Mouse (Mus musculus): ENCODE measurements around the gene Wipi2. TPM values are rescaled to one million over a fixed set of nuclear protein-coding genes. Genes with fewer than 3 reads are reported as not detected.

Wipi2 gene
- polyA plus RNA-seq, 1 experiment, result 52.0 TPM

DNA sequence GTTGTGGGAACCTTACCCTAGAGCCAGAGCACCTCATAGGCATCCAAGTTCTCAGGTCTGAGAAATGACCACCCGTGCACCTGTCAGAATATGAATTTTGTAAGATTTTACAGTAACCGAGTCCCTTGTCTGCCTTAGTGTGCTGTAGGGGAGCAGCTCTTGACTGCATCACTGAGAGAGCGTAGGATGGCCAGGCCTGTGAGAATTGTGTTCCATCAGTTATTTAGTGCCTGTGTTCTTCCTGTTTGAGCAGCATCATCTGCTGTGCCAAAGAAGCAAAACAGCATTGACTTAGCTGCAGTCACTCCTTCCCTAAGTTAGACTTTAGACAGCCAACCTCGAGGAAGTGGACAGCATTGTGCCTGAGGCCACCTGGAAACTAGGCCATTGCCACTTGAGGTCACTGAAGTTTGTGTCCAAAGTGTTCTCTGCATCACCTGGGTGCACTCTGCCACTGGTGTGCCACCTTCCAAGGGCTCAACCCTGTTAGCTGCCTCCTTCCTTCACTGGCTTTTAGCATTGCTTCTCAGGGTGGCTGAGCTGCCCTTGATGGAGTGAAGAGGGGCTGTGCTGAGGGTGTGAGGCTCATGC, 22.1 kb downstream of the Wipi2 start:
- H3K36me3 ChIP-seq (ENCODE audit: control insufficient read depth, insufficient read depth), result peaks cover 23% of the 10 kb centered on the region
- no peak overlapping the region for H3ac ChIP-seq (ENCODE audit: control insufficient read depth, insufficient read length)
- H3K79me2 ChIP-seq (ENCODE audit: control insufficient read depth, insufficient read depth), result peaks cover 17% of the 10 kb centered on the region
- H3K4me2 ChIP-seq (ENCODE audit: low read depth), result no peak overlapping the region
- TF ChIP-seq MYOG (IDR thresholded peaks at IDR 0.05; ENCODE audit: control insufficient read depth in 1 of 3, insufficient read depth in 1 of 3, insufficient read length in 2 of 3, low read depth in 2 of 3) (no peak), REST (IDR thresholded peaks at IDR 0.05; ENCODE audit: insufficient read depth, insufficient read length) (no peak), E2F4 (IDR thresholded peaks at IDR 0.05; ENCODE audit: insufficient read depth) (no peak), SRF (IDR thresholded peaks at IDR 0.05; ENCODE audit: control insufficient read depth, insufficient read length, low read depth) (no peak), TCF3 (IDR thresholded peaks at IDR 0.05; ENCODE audit: insufficient read length, low read depth) (no peak), USF1 (IDR thresholded peaks at IDR 0.05; ENCODE audit: low read depth) (no peak), TCF12 (IDR thresholded peaks at IDR 0.05; ENCODE audit: insufficient read depth, poor library complexity, severe bottlenecking) (no peak), POLR2A (IDR thresholded peaks at IDR 0.05; ENCODE audit: insufficient read length, low read depth) (no peak), MYOD1 (IDR thresholded peaks at IDR 0.05; ENCODE audit: control insufficient read depth in 1 of 3, insufficient read length in 2 of 3, low read depth in 2 of 3) (no peak)
- no peak overlapping the region for H3K4me3 ChIP-seq
- H3K27me3 ChIP-seq (ENCODE audit: control insufficient read depth, insufficient read depth, insufficient read length), result no peaks in the 10 kb centered on the region

DNA sequence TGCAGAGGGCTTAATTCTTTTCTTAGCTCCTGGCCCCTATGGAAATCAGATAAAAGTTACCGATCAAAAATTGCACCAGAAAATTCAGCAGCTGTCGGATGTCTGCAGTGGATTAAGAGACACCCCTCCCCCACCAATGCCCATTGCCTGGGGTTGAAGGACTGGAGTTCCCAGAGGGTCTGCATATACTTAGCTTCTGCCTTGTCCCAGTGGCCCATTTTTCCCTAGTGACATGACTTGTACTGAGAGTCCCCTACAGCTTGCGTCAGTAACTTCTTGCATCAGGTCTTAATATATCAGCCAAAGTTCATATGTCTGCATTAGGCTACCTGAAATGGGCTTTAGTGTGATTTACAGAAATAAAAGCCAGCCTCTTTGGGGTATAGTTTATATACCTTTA, 22.9 kb downstream of the Wipi2 start:
- Histone ChIP-seq H3K4me2 (ENCODE audit: low read depth) (no peak overlapping the region), H3K27me3 (ENCODE audit: control insufficient read depth, insufficient read depth, insufficient read length) (no peaks in the 10 kb centered on the region), H3K4me3 (no peak overlapping the region), H3K79me2 (ENCODE audit: control insufficient read depth, insufficient read depth) (peaks cover 17% of the 10 kb centered on the region), H3K36me3 (ENCODE audit: control insufficient read depth, insufficient read depth) (peaks cover 17% of the 10 kb centered on the region), H3ac (ENCODE audit: control insufficient read depth, insufficient read length) (no peak overlapping the region)
- TF ChIP-seq TCF3 (IDR thresholded peaks at IDR 0.05; ENCODE audit: insufficient read length, low read depth), result no peak
- TF ChIP-seq REST (IDR thresholded peaks at IDR 0.05; ENCODE audit: insufficient read depth, insufficient read length), result no peak
- no peak for TF ChIP-seq POLR2A (IDR thresholded peaks at IDR 0.05; ENCODE audit: insufficient read length, low read depth)
- TF ChIP-seq SRF (IDR thresholded peaks at IDR 0.05; ENCODE audit: control insufficient read depth, insufficient read length, low read depth), result no peak
- no peak for TF ChIP-seq MYOG (IDR thresholded peaks at IDR 0.05; ENCODE audit: control insufficient read depth in 1 of 3, insufficient read depth in 1 of 3, insufficient read length in 2 of 3, low read depth in 2 of 3)
- TF ChIP-seq MYOD1 (IDR thresholded peaks at IDR 0.05; ENCODE audit: control insufficient read depth in 1 of 3, insufficient read length in 2 of 3, low read depth in 2 of 3), result no peak
- no peak for TF ChIP-seq E2F4 (IDR thresholded peaks at IDR 0.05; ENCODE audit: insufficient read depth)
- TF ChIP-seq CEBPB (IDR thresholded peaks at IDR 0.05; ENCODE audit: insufficient read depth, poor library complexity, severe bottlenecking), result no peak

DNA sequence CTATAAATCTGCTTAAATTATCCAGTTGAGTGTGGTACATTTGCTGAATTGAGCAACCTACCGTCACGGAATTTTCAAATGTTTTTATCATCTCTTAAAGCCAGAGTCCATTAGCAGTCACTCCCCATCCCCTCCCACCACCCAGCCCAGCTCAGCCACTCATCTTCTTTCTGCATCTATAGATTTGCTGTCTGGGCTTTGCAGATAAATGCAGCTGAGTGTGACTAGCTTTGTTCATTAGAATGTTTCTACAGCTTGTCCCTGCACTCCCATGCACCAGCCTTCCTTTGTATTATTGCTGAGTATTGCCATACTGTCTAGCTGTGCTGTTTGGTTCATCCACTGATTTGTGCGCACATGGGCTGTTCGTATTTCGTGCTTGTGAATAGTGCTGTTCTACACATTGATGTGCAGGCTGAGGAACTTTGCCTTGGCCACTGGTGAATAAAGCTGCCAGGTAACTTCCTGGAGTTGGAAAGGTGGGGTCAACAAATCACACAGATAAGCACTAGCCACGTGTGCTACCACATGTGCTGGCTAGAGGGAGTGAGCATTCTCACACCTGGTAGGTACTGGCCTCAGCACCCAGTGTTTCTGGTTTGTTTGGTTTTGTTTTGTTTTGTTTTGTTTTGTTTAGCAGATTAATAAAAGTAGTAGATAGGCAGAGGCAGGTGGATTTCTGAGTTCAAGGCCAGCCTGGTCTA, 23.4 kb downstream of the Wipi2 start:
- no peaks in the 10 kb centered on the region for H3K27me3 ChIP-seq (ENCODE audit: control insufficient read depth, insufficient read depth, insufficient read length)
- H3K4me2 ChIP-seq (ENCODE audit: low read depth), result no peak overlapping the region
- H3ac ChIP-seq (ENCODE audit: control insufficient read depth, insufficient read length), result no peak overlapping the region
- TF ChIP-seq TCF3 (IDR thresholded peaks at IDR 0.05; ENCODE audit: insufficient read length, low read depth) (no peak), E2F4 (IDR thresholded peaks at IDR 0.05; ENCODE audit: insufficient read depth) (no peak), MYOG (IDR thresholded peaks at IDR 0.05; ENCODE audit: control insufficient read depth in 1 of 3, insufficient read depth in 1 of 3, insufficient read length in 2 of 3, low read depth in 2 of 3) (no peak), POLR2AphosphoS2 (IDR thresholded peaks at IDR 0.05; ENCODE audit: insufficient read length, low read depth) (no peak), MYOD1 (IDR thresholded peaks at IDR 0.05; ENCODE audit: control insufficient read depth in 1 of 3, insufficient read length in 2 of 3, low read depth in 2 of 3) (no peak), MAX (IDR thresholded peaks at IDR 0.05; ENCODE audit: low read depth) (no peak), TCF12 (IDR thresholded peaks at IDR 0.05; ENCODE audit: insufficient read depth, poor library complexity, severe bottlenecking) (no peak), POLR2A (IDR thresholded peaks at IDR 0.05; ENCODE audit: insufficient read length, low read depth) (no peak), SRF (IDR thresholded peaks at IDR 0.05; ENCODE audit: control insufficient read depth, insufficient read length, low read depth) (no peak), USF1 (IDR thresholded peaks at IDR 0.05; ENCODE audit: low read depth) (no peak), CEBPB (IDR thresholded peaks at IDR 0.05; ENCODE audit: insufficient read depth, poor library complexity, severe bottlenecking) (no peak), REST (IDR thresholded peaks at IDR 0.05; ENCODE audit: insufficient read depth, insufficient read length) (no peak)
- H3K79me2 ChIP-seq (ENCODE audit: control insufficient read depth, insufficient read depth), result peaks cover 13% of the 10 kb centered on the region
- no peak overlapping the region for H3K4me3 ChIP-seq
- H3K36me3 ChIP-seq (ENCODE audit: control insufficient read depth, insufficient read depth), result peaks cover 19% of the 10 kb centered on the region

DNA sequence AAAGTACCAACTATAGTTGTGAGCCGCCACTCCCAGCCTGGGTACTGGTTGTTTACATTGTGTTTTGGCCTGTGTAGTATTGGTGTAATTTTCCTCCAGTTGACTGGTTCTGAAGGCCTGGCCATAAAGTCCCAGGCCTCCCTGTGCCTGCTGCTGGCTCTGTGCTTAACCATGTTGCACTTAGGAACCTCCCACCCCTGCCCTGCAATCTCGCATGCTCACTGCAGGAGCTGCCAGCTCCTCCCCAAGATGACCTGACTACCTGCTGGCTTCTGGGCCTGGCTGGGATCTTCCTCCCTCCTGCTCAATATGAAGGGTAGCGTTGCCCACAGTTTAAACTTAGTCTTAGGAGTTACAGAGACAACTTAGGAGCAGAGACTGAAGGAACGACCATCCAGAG, 24.8 kb downstream of the Wipi2 start:
- no peaks in the 10 kb centered on the region for H3K27me3 ChIP-seq (ENCODE audit: control insufficient read depth, insufficient read depth, insufficient read length)
- TF ChIP-seq CEBPB (IDR thresholded peaks at IDR 0.05; ENCODE audit: insufficient read depth, poor library complexity, severe bottlenecking) (no peak), SRF (IDR thresholded peaks at IDR 0.05; ENCODE audit: control insufficient read depth, insufficient read length, low read depth) (no peak), E2F4 (IDR thresholded peaks at IDR 0.05; ENCODE audit: insufficient read depth) (no peak), MYOD1 (IDR thresholded peaks at IDR 0.05; ENCODE audit: control insufficient read depth in 1 of 3, insufficient read length in 2 of 3, low read depth in 2 of 3) (no peak), TCF12 (IDR thresholded peaks at IDR 0.05; ENCODE audit: insufficient read depth, poor library complexity, severe bottlenecking) (no peak), POLR2A (IDR thresholded peaks at IDR 0.05; ENCODE audit: insufficient read length, low read depth) (no peak), REST (IDR thresholded peaks at IDR 0.05; ENCODE audit: insufficient read depth, insufficient read length) (no peak), MAX (IDR thresholded peaks at IDR 0.05; ENCODE audit: low read depth) (no peak), USF1 (IDR thresholded peaks at IDR 0.05; ENCODE audit: low read depth) (no peak), MYOG (IDR thresholded peaks at IDR 0.05; ENCODE audit: control insufficient read depth in 1 of 3, insufficient read depth in 1 of 3, insufficient read length in 2 of 3, low read depth in 2 of 3) (no peak), POLR2AphosphoS2 (IDR thresholded peaks at IDR 0.05; ENCODE audit: insufficient read length, low read depth) (no peak), TCF3 (IDR thresholded peaks at IDR 0.05; ENCODE audit: insufficient read length, low read depth) (no peak)
- no peak overlapping the region for H3ac ChIP-seq (ENCODE audit: control insufficient read depth, insufficient read length)
- peaks cover 12% of the 10 kb centered on the region for H3K79me2 ChIP-seq (ENCODE audit: control insufficient read depth, insufficient read depth)
- H3K36me3 ChIP-seq (ENCODE audit: control insufficient read depth, insufficient read depth), result peaks cover 19% of the 10 kb centered on the region
- no peak overlapping the region for H3K4me3 ChIP-seq
- H3K4me2 ChIP-seq (ENCODE audit: low read depth), result no peak overlapping the region

Data from myocyte (in vitro differentiated cells).